Mouse (Mus musculus) spleen, adult 2 months (tissue): ENCODE measurements around the gene 1700042G07Rik. TPM values are rescaled to one million over a fixed set of nuclear protein-coding genes. Genes with fewer than 3 reads are reported as not detected.

Experiments used
- DNase-seq, 2 experiments: peaks; one replicate each; pipeline versions ENCODE4 v3.0.0 to v3.0.0-alpha.2; 2012 to 2021; ENCODE audit warnings: low spot score in 2 of 2, low read depth in 1 of 2
- H3K27ac ChIP-seq: fragments of 200-500 bp; 2 replicates; pipeline ENCODE4 v1.5.1; 2012; ENCODE audit warnings: low read length, inconsistent platforms; ENCODE audit not compliant: insufficient read depth
- H3K27me3 ChIP-seq: fragments of 200-500 bp; 2 replicates; pipeline ENCODE4 v1.6.1; 2012; ENCODE audit warnings: mild to moderate bottlenecking, moderate library complexity, low read length, inconsistent platforms; ENCODE audit not compliant: control insufficient read depth, insufficient read depth
- H3K36me3 ChIP-seq: fragments of 200-500 bp; 2 replicates; pipeline ENCODE4 v1.6.1; 2012; ENCODE audit warnings: mild to moderate bottlenecking, low read length, inconsistent platforms; ENCODE audit not compliant: control insufficient read depth, insufficient read depth
- H3K4me1 ChIP-seq: fragments of 200-500 bp; 2 replicates; pipeline ENCODE4 v1.6.1; 2011; ENCODE audit warnings: inconsistent platforms; ENCODE audit not compliant: control insufficient read depth, insufficient read depth, insufficient read length
- H3K4me3 ChIP-seq: fragments of 200-500 bp; 2 replicates; pipeline ENCODE4 v1.5.1; 2011; ENCODE audit warnings: mild to moderate bottlenecking, inconsistent platforms; ENCODE audit not compliant: insufficient read depth, insufficient read length; ENCODE audit errors: extremely low read depth
- CTCF ChIP-seq: fragments of 200-500 bp; IDR thresholded peaks from 2 replicates; pipeline ENCODE4 v1.5.1; 2011; ENCODE audit warnings: mild to moderate bottlenecking, inconsistent platforms; ENCODE audit not compliant: insufficient read depth, insufficient read length, insufficient replicate concordance; ENCODE audit errors: extremely low read depth
- POLR2A ChIP-seq: fragments of 200-500 bp; IDR thresholded peaks from 2 replicates; pipeline ENCODE4 v1.6.1; 2011; ENCODE audit warnings: low read depth, low read length, inconsistent platforms
- WGBS: fragments of 180-500 bp; shearing (Covaris S2); methylation state at CpG from one replicate; pipeline ENCODE4 v1.1.7; 2018; 5-methylcytosine and 5-hydroxymethylcytosine counted together
- polyA plus RNA-seq: library from polyadenylated mRNA; depleted of rRNA; stranded (reverse); fragments of >200 nt; gene quantifications from 2 replicates; pipeline ENCODE4 v1.2.3, GENCODE M21; 2012; rRNA removed

Gene 1700042G07Rik
- polyA plus RNA-seq, 1 experiment: not detected

- Histone ChIP-seq H3K4me3 (peak overlapping the region; percentile 97; the same call in 1 of the 2 replicates), H3K27ac (no peak overlapping the region)
- DNase-seq: no peak
Observed at GRCm38 (mm10) chr4:116220071-116220650, 47.0 kb downstream of the 1700042G07Rik start.

GRCm38 (mm10) chr4:116220780-116221139 is 47.6 kb downstream of the 1700042G07Rik start:
- no peak for DNase-seq
- Histone ChIP-seq H3K4me1 (no peaks in the 10 kb centered on the region), H3K27me3 (no peaks in the 10 kb centered on the region; the same call in 1 of the 2 replicates), H3K36me3 (no peaks in the 10 kb centered on the region), H3K4me3 (peak overlapping the region; percentile 97), H3K27ac (peak overlapping the region; percentile 98)
- TF ChIP-seq POLR2A: peak; percentile 58; the same call in 1 of the 2 replicates
- TF ChIP-seq CTCF: no peak
- 2% methylated on average over 22 of the region's 26 CpGs for WGBS

More at GRCm38 (mm10) chr4:116220071-116220650, 47.0 kb downstream of the 1700042G07Rik start:
- no peaks in the 10 kb centered on the region for H3K4me1 ChIP-seq
- H3K36me3 ChIP-seq: no peaks in the 10 kb centered on the region
- TF ChIP-seq POLR2A: no peak
- no peak for TF ChIP-seq CTCF
- WGBS: 30% methylated on average over 6 of the region's 6 CpGs
- no peaks in the 10 kb centered on the region; the same call in 1 of the 2 replicates for H3K27me3 ChIP-seq

- DNase-seq: peak; percentile 96 to 97
- no peaks in the 10 kb centered on the region; the same call in 1 of the 2 replicates for H3K27me3 ChIP-seq
- peak; percentile 97 for TF ChIP-seq POLR2A
- no peak for TF ChIP-seq CTCF
- H3K36me3 ChIP-seq: no peaks in the 10 kb centered on the region
- under 1% methylated on average over 52 of the region's 53 CpGs for WGBS
- H3K4me3 ChIP-seq: peak within 1 kb of the TSS; percentile 97
- no peaks in the 10 kb centered on the region for H3K4me1 ChIP-seq
- H3K27ac ChIP-seq: peak within 1 kb of the TSS; percentile 98
Observed at GRCm38 (mm10) chr4:116221140-116221851, 48.1 kb downstream of the 1700042G07Rik start, which contains the start of gene Pik3r3. Gene Pik3r3, plus strand, starts transcription at chr4:116221618.

- peak overlapping the region; percentile 70; the same call in 1 of the 2 replicates for H3K27ac ChIP-seq
- no peaks in the 10 kb centered on the region for H3K36me3 ChIP-seq
- no peaks in the 10 kb centered on the region; the same call in 1 of the 2 replicates for H3K27me3 ChIP-seq
- 3% methylated on average over 23 of the region's 23 CpGs for WGBS
- no peaks in the 10 kb centered on the region for H3K4me1 ChIP-seq
- DNase-seq: peak; percentile 4 to 10
- no peak for TF ChIP-seq CTCF
- TF ChIP-seq POLR2A: no peak
- H3K4me3 ChIP-seq: peak overlapping the region; percentile 76
Observed at GRCm38 (mm10) chr4:116221996-116222842, 49.0 kb downstream of the 1700042G07Rik start.

DNA sequence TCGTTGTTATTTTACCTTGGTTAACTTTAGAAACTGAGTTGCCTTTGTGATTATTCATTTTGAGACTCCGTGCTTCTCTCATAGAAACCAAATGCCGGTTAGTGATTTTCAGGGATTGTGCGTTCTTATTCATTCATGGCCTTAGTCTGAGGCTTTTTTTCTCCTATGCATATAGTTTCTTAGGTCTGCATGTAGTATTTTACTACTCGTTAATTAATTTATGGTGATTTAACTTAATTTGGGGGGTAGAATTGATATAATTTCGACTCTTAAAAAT is 49.6 kb downstream of the 1700042G07Rik start:
- DNase-seq: no peak
- no peak overlapping the region for H3K4me3 ChIP-seq
- H3K4me1 ChIP-seq: no peaks in the 10 kb centered on the region
- no peak overlapping the region for H3K27ac ChIP-seq
- TF ChIP-seq CTCF: no peak
- WGBS: 31% methylated on average over 6 of the region's 6 CpGs
- no peaks in the 10 kb centered on the region for H3K36me3 ChIP-seq
- H3K27me3 ChIP-seq: no peaks in the 10 kb centered on the region; the same call in 1 of the 2 replicates

Other genes starting within 250 kb of the 1700042G07Rik start
- gene Dmbx1, start 233.4 kb upstream of the 1700042G07Rik start, polyA plus RNA-seq: not detected in 2 replicates
- gene Faah, start 155.4 kb upstream of the 1700042G07Rik start, polyA plus RNA-seq: 25.7 and 31.3 TPM in 2 replicates
- 8.2 and 9.3 TPM in 2 replicates for gene Nsun4, start 119.5 kb upstream of the 1700042G07Rik start, polyA plus RNA-seq
- 44.5 and 48.9 TPM in 2 replicates for gene Uqcrh, start 98.3 kb upstream of the 1700042G07Rik start, polyA plus RNA-seq
- 22.4 and 35.3 TPM in 2 replicates for gene Lrrc41, start 98.1 kb upstream of the 1700042G07Rik start, polyA plus RNA-seq
- 2.6 and 2.7 TPM in 2 replicates for gene Rad54l, start 49.7 kb upstream of the 1700042G07Rik start, polyA plus RNA-seq
- 16.4 and 18.0 TPM in 2 replicates for gene Pomgnt1, start 49.5 kb upstream of the 1700042G07Rik start, polyA plus RNA-seq
- gene Lurap1, start 22.0 kb upstream of the 1700042G07Rik start, polyA plus RNA-seq: 0.81 and 1.8 TPM in 2 replicates
- 0.04 TPM in 1 of 2 replicates, not detected in the other for gene Tspan1, start 5.8 kb upstream of the 1700042G07Rik start, polyA plus RNA-seq
- gene Gm49337, start within 50 bp of the 1700042G07Rik start, polyA plus RNA-seq: not detected in 2 replicates
- 3.5 and 4.4 TPM in 2 replicates for gene Pik3r3, start 48.2 kb downstream of the 1700042G07Rik start, polyA plus RNA-seq